Mouse (Mus musculus) E14TG2a.4 (cell line): ENCODE data around the gene Nppa.

Experiments used
- CTCF ChIP-seq: conservative IDR thresholded peaks from 2 replicates; pipeline ENCODE4 v1.5.1; 2014; ENCODE audit warnings: low read length
- POU5F1 ChIP-seq: IDR thresholded peaks from 2 replicates; pipeline ENCODE4 v1.6.1; 2014; ENCODE audit warnings: low read length, borderline replicate concordance

GRCm38 (mm10) chr4:148040933-148041610, 40.5 kb downstream of the Nppa start:
- TF ChIP-seq CTCF (no peak), POU5F1 (no peak)
